Mouse (Mus musculus): Measurements from ENCODE around the gene Degs1. TPM values are rescaled to one million over a fixed set of nuclear protein-coding genes. Genes with fewer than 3 reads are reported as not detected.

Degs1 gene
- total and polyA plus RNA-seq, 3 experiments = 54.2 to 124 (median 117) TPM

- Histone ChIP-seq H3K4me2 (ENCODE audit: insufficient read depth, low read depth, poor library complexity, severe bottlenecking) (peak overlapping the region; percentile 57), H3K36me3 (replicated peaks in 1 of 2; ENCODE audit: control insufficient read depth in 1 of 2, insufficient read depth in 1 of 2, low read length in 1 of 2) (no peaks in the 10 kb centered on the region), H3K9me3 (replicated peaks; ENCODE audit: low read length) (no peaks in the 10 kb centered on the region), H3K27ac (ENCODE audit: insufficient read depth, low read depth) (no peak overlapping the region), H3K79me2 (replicated peaks; ENCODE audit: control insufficient read depth, extremely low read depth, insufficient read depth, poor library complexity, severe bottlenecking) (no peaks in the 10 kb centered on the region), H3K4me3 (replicated peaks in 1 of 3; ENCODE audit: low read depth in 2 of 3, low read length in 2 of 3, poor library complexity in 1 of 3) (no peak overlapping the region), H3K9ac (ENCODE audit: insufficient read depth, low read depth) (peak overlapping the region; percentile 57; the same call in 1 of the 2 replicates), H3K4me1 (ENCODE audit: control insufficient read depth in 1 of 2, insufficient read depth in 2 of 2) (peaks cover 4 to 15% of the 10 kb centered on the region in 2 experiments; a peak in 3 of 4 replicates), H3K27me3 (replicated peaks) (no peaks in the 10 kb centered on the region)
- peak; percentile 6; the same call in 1 of the 2 replicates for TF ChIP-seq MEF2A (IDR thresholded peaks at IDR 0.05; ENCODE audit: borderline replicate concordance, low read depth, low read length)
- no peak for TF ChIP-seq PAX5 (IDR thresholded peaks at IDR 0.05; ENCODE audit: low read length)
- TF ChIP-seq IRF4 (IDR thresholded peaks at IDR 0.05; ENCODE audit: low read depth, low read length) = no peak
- TF ChIP-seq MAFK (IDR thresholded peaks at IDR 0.05; ENCODE audit: insufficient replicate concordance, low read length) = no peak
- no peak for TF ChIP-seq MAX (IDR thresholded peaks at IDR 0.05; ENCODE audit: low read length)
- no peak for DNase-seq (ENCODE audit: extremely low read depth)
- dilution Hi-C loops (cut with MboI; ENCODE audit: extremely low pct_ligation_motif_present, extremely low pct_unique_long_range_greater_than_20kb, low sequenced_read_pairs) (no loop called here), in situ Hi-C loops (cut with MboI; ENCODE audit: low pct_ligation_motif_present, low pct_unique_long_range_greater_than_20kb, low sequenced_read_pairs) (no loop called here)
Measured at GRCm38 (mm10) chr1:182302916-182303315, 20.3 kb upstream of the Degs1 start.

- Histone ChIP-seq H3K4me2 (ENCODE audit: insufficient read depth, low read depth, poor library complexity, severe bottlenecking) (peak overlapping the region; percentile 57), H3K27ac (ENCODE audit: insufficient read depth, low read depth) (peak overlapping the region; percentile 49), H3K79me2 (replicated peaks; ENCODE audit: control insufficient read depth, extremely low read depth, insufficient read depth, poor library complexity, severe bottlenecking) (no peaks in the 10 kb centered on the region), H3K9me3 (replicated peaks; ENCODE audit: low read length) (no peaks in the 10 kb centered on the region), H3K4me1 (ENCODE audit: control insufficient read depth in 1 of 2, insufficient read depth in 2 of 2) (peaks cover 4 to 15% of the 10 kb centered on the region in 2 experiments; a peak in 3 of 4 replicates), H3K27me3 (replicated peaks) (no peaks in the 10 kb centered on the region), H3K9ac (ENCODE audit: insufficient read depth, low read depth) (peak overlapping the region; percentile 57; the same call in 1 of the 2 replicates), H3K4me3 (replicated peaks in 1 of 3; ENCODE audit: low read depth in 2 of 3, low read length in 2 of 3, poor library complexity in 1 of 3) (peak overlapping the region in 1 of 3 experiments; percentile 6), H3K36me3 (replicated peaks in 1 of 2; ENCODE audit: control insufficient read depth in 1 of 2, insufficient read depth in 1 of 2, low read length in 1 of 2) (no peaks in the 10 kb centered on the region)
- peak; percentile 67 for DNase-seq (ENCODE audit: extremely low read depth)
- in situ Hi-C loops (cut with MboI; ENCODE audit: low pct_ligation_motif_present, low pct_unique_long_range_greater_than_20kb, low sequenced_read_pairs) = no loop called here
- dilution Hi-C loops (cut with MboI; ENCODE audit: extremely low pct_ligation_motif_present, extremely low pct_unique_long_range_greater_than_20kb, low sequenced_read_pairs) = no loop called here
- TF ChIP-seq MYC (IDR thresholded peaks at IDR 0.05; ENCODE audit: low read depth, low read length) (peak; percentile 84), KAT2A (IDR thresholded peaks at IDR 0.05; ENCODE audit: insufficient replicate concordance, low read length) (no peak), TBP (conservative IDR thresholded peaks at IDR 0.05; ENCODE audit: low read depth, low read length) (0 out of 2 replicates have a peak, but pooled peaks have one; percentile 29), RAD21 (IDR thresholded peaks at IDR 0.05; ENCODE audit: low read depth, low read length) (no peak; the same call in 1 of the 2 replicates), GABPA (IDR thresholded peaks at IDR 0.05; ENCODE audit: insufficient replicate concordance, low read depth, low read length) (no peak), RCOR1 (conservative IDR thresholded peaks at IDR 0.05; ENCODE audit: low read depth, low read length) (no peak), ETS1 (conservative IDR thresholded peaks at IDR 0.05; ENCODE audit: low read depth, low read length) (peak; percentile 73), JUN (IDR thresholded peaks at IDR 0.05; ENCODE audit: insufficient read depth, low read depth, low read length) (peak; percentile 53), EP300 (IDR thresholded peaks at IDR 0.05; ENCODE audit: low read length) (peak; percentile 77), CHD1 (IDR thresholded peaks at IDR 0.05; ENCODE audit: low read depth, low read length) (no peak), BHLHE40 (IDR thresholded peaks at IDR 0.05; ENCODE audit: low read depth, low read length) (peak; percentile 48), IRF4 (IDR thresholded peaks at IDR 0.05; ENCODE audit: low read depth, low read length) (peak; percentile 62), POLR2AphosphoS2 (IDR thresholded peaks at IDR 0.05; ENCODE audit: low read depth, low read length) (no peak), TCF12 (IDR thresholded peaks at IDR 0.05; ENCODE audit: low read depth, low read length) (0 out of 2 replicates have a peak, but pooled peaks have one; percentile 18), PAX5 (IDR thresholded peaks at IDR 0.05; ENCODE audit: low read length) (no peak), NELFE (IDR thresholded peaks at IDR 0.05; ENCODE audit: low read depth, low read length) (no peak), E2F4 (IDR thresholded peaks at IDR 0.05; ENCODE audit: insufficient replicate concordance, low read depth, low read length) (no peak), CHD2 (IDR thresholded peaks at IDR 0.05; ENCODE audit: low read length) (peak; percentile 61), HCFC1 (IDR thresholded peaks at IDR 0.05; ENCODE audit: low read depth, low read length) (peak; percentile 39; the same call in 1 of the 2 replicates), SIN3A (IDR thresholded peaks at IDR 0.05; ENCODE audit: low read length) (peak; percentile 65; the same call in 1 of the 2 replicates), MAFK (IDR thresholded peaks at IDR 0.05; ENCODE audit: insufficient replicate concordance, low read length) (no peak), SMC3 (IDR thresholded peaks at IDR 0.05; ENCODE audit: low read depth, low read length) (no peak), USF2 (conservative IDR thresholded peaks at IDR 0.05; ENCODE audit: low read depth, low read length) (0 out of 2 replicates have a peak, but pooled peaks have one; percentile 3), USF1 (IDR thresholded peaks at IDR 0.05; ENCODE audit: low read depth, low read length) (peak; percentile 9; the same call in 1 of the 2 replicates), ZC3H11A (IDR thresholded peaks at IDR 0.05; ENCODE audit: low read depth, low read length) (no peak), MEF2A (IDR thresholded peaks at IDR 0.05; ENCODE audit: borderline replicate concordance, low read depth, low read length) (peak; percentile 65), JUND (conservative IDR thresholded peaks at IDR 0.05; ENCODE audit: low read depth, low read length) (peak; percentile 73), ZNF384 (IDR thresholded peaks at IDR 0.05; ENCODE audit: low read depth, low read length) (no peak), ZKSCAN1 (IDR thresholded peaks at IDR 0.05; ENCODE audit: borderline replicate concordance, low read depth, low read length) (no peak)
Measured at GRCm38 (mm10) chr1:182302176-182302870, 19.7 kb upstream of the Degs1 start.
